Mouse (Mus musculus): ENCODE data around the gene Hlf.

DNA sequence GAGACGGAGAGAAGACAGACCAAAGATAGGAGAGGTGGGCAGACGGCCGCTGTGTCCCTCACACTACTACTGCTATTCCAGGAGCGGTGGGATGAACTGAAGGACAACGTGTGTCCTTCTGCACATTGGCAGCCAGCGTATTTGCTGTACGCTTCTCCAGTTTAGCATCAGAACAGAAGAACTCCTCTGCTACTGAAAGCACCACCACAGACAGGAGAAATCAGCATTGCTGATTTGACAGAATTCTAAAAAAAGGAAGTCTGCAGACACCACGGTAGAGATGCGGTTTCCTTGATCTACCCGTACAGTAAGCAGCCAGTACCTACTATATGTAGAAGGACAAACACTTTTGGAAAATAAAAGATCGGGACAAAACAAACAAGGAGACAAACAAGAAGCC is 29.0 kb upstream of the Hlf start:
- TF ChIP-seq CTCF (IDR thresholded peaks at IDR 0.05; ENCODE audit: control insufficient read depth, insufficient read depth, insufficient read length), result no peak
- TF ChIP-seq MAX (IDR thresholded peaks at IDR 0.05), result no peak
- TF ChIP-seq USF1 (IDR thresholded peaks at IDR 0.05; ENCODE audit: low read depth), result no peak
